Mouse (Mus musculus): ENCODE results near the gene Krt31.

Gene Krt31

GRCm38 (mm10) chr11:100006624-100007023 lies 43.7 kb downstream of the Krt31 start:
- DNase-seq (ENCODE audit: low read depth in 2 of 2, low spot score in 2 of 2), result no peak

GRCm38 (mm10) chr11:100005905-100006304 lies 44.4 kb downstream of the Krt31 start:
- DNase-seq (ENCODE audit: low read depth in 2 of 2, low spot score in 2 of 2), result no peak

- peak in 1 of 2 experiments; percentile 15 for DNase-seq (ENCODE audit: low read depth in 2 of 2, low spot score in 2 of 2)
Measured at GRCm38 (mm10) chr11:100004846-100005245, 45.5 kb downstream of the Krt31 start.

GRCm38 (mm10) chr11:99999091-99999490 lies 51.3 kb downstream of the Krt31 start:
- DNase-seq (ENCODE audit: low read depth in 2 of 2, low spot score in 2 of 2), result no peak
